Mouse (Mus musculus) forebrain, embryonic 16.5 days (tissue): ENCODE data around the gene Nipa1. TPM values are rescaled to one million over a fixed set of nuclear protein-coding genes. Genes with fewer than 3 reads are reported as not detected.

Experiments
- ATAC-seq: fragments of 200-750 bp; cut with Nextera tagmentation; 2 replicates; pipeline ENCODE4 v1.8.0; 2017; ENCODE audit warnings: mild to moderate bottlenecking, moderate library complexity
- H3K27ac ChIP-seq: fragments of 300-500 bp; sonication (generic); 2 replicates; pipeline ENCODE4 v1.5.1; 2014; ENCODE audit warnings: low read length, control low read depth
- H3K27me3 ChIP-seq: fragments of 300-500 bp; sonication (generic); replicated peaks from 2 replicates; pipeline ENCODE4 v1.6.1; 2014; ENCODE audit warnings: low read length; ENCODE audit not compliant: control insufficient read depth, insufficient read depth
- H3K36me3 ChIP-seq: fragments of 300-500 bp; sonication (generic); 2 replicates; pipeline ENCODE4 v1.6.1; 2014; ENCODE audit not compliant: control insufficient read depth, insufficient read depth
- H3K4me1 ChIP-seq: fragments of 300-500 bp; sonication (generic); replicated peaks from 2 replicates; pipeline ENCODE4 v1.6.1; 2014; ENCODE audit warnings: low read length; ENCODE audit not compliant: control insufficient read depth, insufficient read depth
- H3K4me2 ChIP-seq: fragments of 300-500 bp; sonication (generic); 2 replicates; pipeline ENCODE4 v1.6.1; 2014; ENCODE audit warnings: mild to moderate bottlenecking, low read length, control low read depth
- H3K4me3 ChIP-seq: fragments of 300-500 bp; sonication (generic); replicated peaks from 2 replicates; pipeline ENCODE4 v1.5.1; 2014; ENCODE audit warnings: mild to moderate bottlenecking, low read length, control low read depth
- H3K9ac ChIP-seq: fragments of 300-500 bp; sonication (generic); replicated peaks from 2 replicates; pipeline ENCODE4 v1.6.1; 2014; ENCODE audit warnings: low read depth, low read length, control low read depth
- H3K9me3 ChIP-seq: fragments of 300-500 bp; sonication (generic); 2 replicates; pipeline ENCODE4 v1.6.1; 2016; ENCODE audit warnings: low read length; ENCODE audit not compliant: control insufficient read depth
- WGBS: fragments of 180-500 bp; shearing (Covaris S2); extraction: QIAGEN DNeasy Blood & Tissue Kit; methylation state at CpG from one replicate; pipeline ENCODE4 v1.1.7; 2014; 5-methylcytosine and 5-hydroxymethylcytosine counted together
- polyA plus RNA-seq: library from polyadenylated mRNA; unstranded; fragments of >200 nt; fragmentation: Nextera tagmentation; extraction: Ambion mirVana; gene quantifications from 2 replicates; pipeline ENCODE4 v1.2.1, GENCODE M21; 2015

Gene Nipa1
- polyA plus RNA-seq, 1 experiment from 2014 or later = 25.3 TPM

DNA sequence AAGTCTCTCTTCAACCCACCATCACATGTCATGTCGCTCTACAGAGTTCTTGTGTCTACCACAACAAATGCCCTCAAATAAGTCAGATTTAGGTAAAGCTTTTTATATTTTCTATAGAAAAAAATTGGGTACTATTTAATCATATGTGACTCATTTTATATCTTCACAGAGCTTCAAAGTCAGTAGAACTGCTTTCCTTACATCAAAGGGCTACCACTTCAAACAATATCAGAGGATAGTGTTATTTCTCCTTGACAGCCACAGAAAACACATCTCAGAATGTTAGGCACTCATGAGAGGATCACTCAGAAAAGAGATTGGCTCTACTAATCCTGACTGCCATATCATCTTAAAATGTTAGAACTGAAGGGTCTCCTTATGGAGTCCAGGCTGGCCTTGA is 59.2 kb downstream of the Nipa1 start:
- no peaks in the 10 kb centered on the region for H3K27me3 ChIP-seq
- 100% methylated on average over 1 of the region's 1 CpGs for WGBS
- H3K27ac ChIP-seq = no peak overlapping the region
- peaks cover 15% of the 10 kb centered on the region for H3K4me1 ChIP-seq
- H3K4me2 ChIP-seq = no peak overlapping the region
- H3K9ac ChIP-seq = no peak overlapping the region
- no peaks in the 10 kb centered on the region for H3K9me3 ChIP-seq
- no peak for ATAC-seq
- H3K4me3 ChIP-seq = no peak overlapping the region
- H3K36me3 ChIP-seq = no peaks in the 10 kb centered on the region

DNA sequence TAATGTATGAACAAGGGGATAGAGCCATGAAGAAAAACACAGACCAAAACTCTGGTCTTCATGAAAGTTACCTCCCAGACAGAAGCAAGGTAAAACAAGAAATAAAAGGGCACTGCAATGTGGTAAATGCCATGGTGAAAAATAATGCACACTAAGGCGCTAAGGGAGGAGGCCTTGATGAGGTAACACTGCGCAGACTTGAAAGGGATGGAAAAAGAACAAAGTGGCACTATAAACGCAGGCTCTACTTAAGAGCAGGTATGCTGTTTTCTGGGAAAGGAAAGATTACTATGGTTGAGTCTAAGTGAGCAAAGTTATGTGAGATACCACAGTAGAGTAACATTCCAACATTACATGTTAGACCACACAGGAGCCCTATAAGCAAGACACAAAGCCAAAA is 60.0 kb downstream of the Nipa1 start:
- Histone ChIP-seq H3K4me2 (no peak overlapping the region), H3K9ac (no peak overlapping the region), H3K4me3 (no peak overlapping the region), H3K9me3 (no peaks in the 10 kb centered on the region), H3K27me3 (no peaks in the 10 kb centered on the region), H3K4me1 (peaks cover 15% of the 10 kb centered on the region), H3K36me3 (no peaks in the 10 kb centered on the region), H3K27ac (no peak overlapping the region)
- WGBS = 98% methylated on average over 3 of the region's 3 CpGs
- ATAC-seq = no peak

DNA sequence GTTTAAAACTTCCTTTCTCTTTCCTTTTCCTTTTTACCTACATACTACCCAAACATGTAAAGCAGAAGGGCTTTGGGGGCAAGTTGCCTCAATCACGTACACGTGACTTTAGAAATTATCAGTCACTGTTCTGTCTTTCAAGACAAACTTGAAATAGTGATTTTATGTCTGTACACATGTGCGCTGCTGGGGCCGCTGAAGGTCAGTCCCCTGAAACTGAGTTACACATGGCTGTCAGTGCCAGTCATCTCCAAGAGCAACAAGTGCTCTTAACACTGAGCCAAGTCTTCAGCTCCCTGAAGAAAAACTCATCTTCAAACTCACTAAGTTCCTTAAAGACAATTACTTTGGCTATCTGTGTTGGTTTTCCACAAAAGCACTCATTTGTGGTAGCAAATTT is 61.8 kb downstream of the Nipa1 start:
- Histone ChIP-seq H3K9me3 (peaks cover 7% of the 10 kb centered on the region; the same call in 1 of the 2 replicates), H3K4me1 (peaks cover 7% of the 10 kb centered on the region), H3K36me3 (peaks cover 3% of the 10 kb centered on the region; the same call in 1 of the 2 replicates), H3K27ac (no peak overlapping the region), H3K4me3 (no peak overlapping the region), H3K9ac (no peak overlapping the region), H3K27me3 (no peaks in the 10 kb centered on the region), H3K4me2 (no peak overlapping the region)
- ATAC-seq = no peak
- 96% methylated on average over 4 of the region's 4 CpGs for WGBS

DNA sequence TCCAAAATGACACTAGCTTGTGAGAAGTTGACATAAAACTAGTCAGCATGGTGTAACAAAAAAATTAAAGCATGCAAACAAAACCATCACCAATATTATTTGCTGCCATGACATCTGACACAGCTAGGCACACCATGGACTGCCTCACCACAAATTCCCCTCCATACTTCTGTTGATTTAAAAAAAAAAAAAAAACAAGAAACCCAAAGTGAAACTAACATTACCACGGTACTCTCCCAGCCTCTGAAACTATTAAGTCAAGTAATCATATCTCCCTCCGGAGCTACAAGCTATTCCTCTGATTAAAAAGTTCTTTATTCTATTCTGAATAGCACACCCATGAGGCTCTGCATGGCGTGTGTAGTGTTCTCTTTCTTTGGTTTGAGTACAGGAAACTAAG is 62.6 kb downstream of the Nipa1 start:
- Histone ChIP-seq H3K9me3 (peaks cover 7% of the 10 kb centered on the region; the same call in 1 of the 2 replicates), H3K27ac (no peak overlapping the region), H3K4me3 (no peak overlapping the region), H3K36me3 (peaks cover 3% of the 10 kb centered on the region; the same call in 1 of the 2 replicates), H3K9ac (no peak overlapping the region), H3K27me3 (no peaks in the 10 kb centered on the region), H3K4me1 (peaks cover 6% of the 10 kb centered on the region), H3K4me2 (no peak overlapping the region)
- 97% methylated on average over 3 of the region's 3 CpGs for WGBS
- ATAC-seq = no peak

DNA sequence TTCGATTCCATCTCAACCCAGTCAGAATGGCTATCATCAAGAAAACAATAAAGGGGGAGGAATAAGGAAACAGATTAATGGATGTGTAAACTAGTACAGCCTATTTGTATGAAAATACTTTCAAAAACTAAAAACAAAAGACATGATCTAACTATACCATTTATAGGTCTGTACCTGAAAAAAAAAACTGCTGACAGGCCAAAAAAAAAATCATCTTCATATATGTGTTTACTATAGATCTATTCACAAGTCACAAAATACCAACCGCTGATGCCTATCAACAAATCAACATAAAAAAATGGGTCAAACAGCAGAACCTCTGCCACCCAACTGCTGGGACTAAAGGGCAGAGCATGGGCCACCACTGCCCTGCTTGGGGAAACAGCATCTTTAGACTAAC is 63.7 kb downstream of the Nipa1 start:
- peaks cover 5% of the 10 kb centered on the region for H3K4me1 ChIP-seq
- peaks cover 7% of the 10 kb centered on the region; the same call in 1 of the 2 replicates for H3K9me3 ChIP-seq
- no peak overlapping the region for H3K4me2 ChIP-seq
- H3K27me3 ChIP-seq = no peaks in the 10 kb centered on the region
- no peak overlapping the region for H3K9ac ChIP-seq
- WGBS = 99% methylated on average over 2 of the region's 2 CpGs
- no peak overlapping the region for H3K27ac ChIP-seq
- no peak for ATAC-seq
- H3K4me3 ChIP-seq = no peak overlapping the region
- peaks cover 3% of the 10 kb centered on the region; the same call in 1 of the 2 replicates for H3K36me3 ChIP-seq

DNA sequence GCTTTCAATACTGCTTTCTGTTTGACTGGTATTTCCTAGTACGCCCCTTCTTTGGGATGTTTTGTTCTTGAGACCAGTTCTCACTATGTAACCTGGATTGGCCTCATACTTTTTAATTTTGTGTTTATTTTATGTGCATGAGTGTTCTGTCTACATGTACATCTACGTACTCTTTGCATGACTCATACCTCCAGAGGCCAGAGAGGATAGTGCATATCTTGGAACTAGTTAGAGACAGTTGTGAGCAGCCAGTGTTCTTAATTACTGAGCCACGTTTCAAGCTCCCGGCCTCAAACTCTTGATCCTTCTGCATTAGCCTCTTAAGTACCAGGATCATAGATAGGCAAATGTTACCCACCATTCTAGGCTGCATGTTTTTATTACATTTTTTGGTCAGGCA is 81.4 kb downstream of the Nipa1 start:
- Histone ChIP-seq H3K4me1 (no peaks in the 10 kb centered on the region), H3K27me3 (no peaks in the 10 kb centered on the region), H3K27ac (no peak overlapping the region), H3K4me3 (no peak overlapping the region), H3K9me3 (no peaks in the 10 kb centered on the region), H3K9ac (no peak overlapping the region), H3K36me3 (peaks cover 3% of the 10 kb centered on the region; the same call in 1 of the 2 replicates), H3K4me2 (no peak overlapping the region)
- WGBS = 94% methylated on average over 4 of the region's 4 CpGs
- ATAC-seq = no peak

DNA sequence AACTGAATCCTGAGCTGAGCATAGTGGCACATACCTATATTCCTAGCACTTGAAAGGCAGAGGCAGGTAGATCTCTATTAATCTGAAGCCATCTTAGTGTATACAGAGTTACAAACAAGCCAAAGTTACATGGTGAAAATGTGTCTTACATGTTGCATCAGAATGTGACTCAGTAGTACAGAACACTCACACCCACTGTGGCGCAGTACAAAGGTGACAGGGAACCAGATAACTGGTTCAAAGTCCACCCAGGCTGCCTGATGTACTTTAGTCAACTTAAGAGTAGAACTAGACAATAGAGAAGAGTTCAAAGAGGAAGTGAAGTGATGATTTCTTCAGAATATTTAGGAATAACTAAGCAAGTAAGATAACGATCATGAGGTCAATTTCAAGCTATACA is 84.7 kb downstream of the Nipa1 start:
- whole genome bisulfite sequencing = 96% methylated on average over 2 of the region's 2 CpGs

DNA sequence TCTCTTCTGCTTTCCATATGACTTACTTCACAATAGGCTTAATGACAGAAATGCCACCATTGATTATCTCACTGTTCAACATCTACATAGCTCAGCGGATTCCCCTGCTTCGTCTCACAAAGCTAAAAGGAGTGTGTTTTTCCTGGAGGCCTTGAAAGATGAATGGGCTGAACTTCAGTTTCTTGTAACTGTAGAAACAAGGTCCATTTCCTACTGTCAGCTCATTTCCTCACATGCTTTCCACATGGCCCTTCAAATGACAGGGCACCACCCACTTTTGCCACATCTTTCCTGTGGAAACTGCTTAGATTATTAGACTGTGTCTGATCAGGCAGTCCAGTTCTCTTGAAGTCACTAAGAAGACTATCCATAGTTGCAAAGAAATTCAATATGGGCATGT is 91.1 kb downstream of the Nipa1 start:
- H3K27ac ChIP-seq = no peak overlapping the region
- no peaks in the 10 kb centered on the region for H3K27me3 ChIP-seq
- no peaks in the 10 kb centered on the region for H3K4me1 ChIP-seq
- no peak overlapping the region for H3K9ac ChIP-seq
- no peak for ATAC-seq
- no peaks in the 10 kb centered on the region for H3K9me3 ChIP-seq
- peaks cover 37% of the 10 kb centered on the region for H3K36me3 ChIP-seq
- no peak overlapping the region for H3K4me2 ChIP-seq
- no peak overlapping the region for H3K4me3 ChIP-seq
- 88% methylated on average over 2 of the region's 2 CpGs for WGBS

More for the DNA sequence above, 84.7 kb downstream of the Nipa1 start:
- no peaks in the 10 kb centered on the region for H3K9me3 ChIP-seq
- no peaks in the 10 kb centered on the region for H3K4me1 ChIP-seq
- H3K27me3 ChIP-seq = no peaks in the 10 kb centered on the region
- ATAC-seq = no peak
- H3K27ac ChIP-seq = no peak overlapping the region
- no peak overlapping the region for H3K4me3 ChIP-seq
- no peak overlapping the region for H3K4me2 ChIP-seq
- H3K9ac ChIP-seq = no peak overlapping the region
- H3K36me3 ChIP-seq = peaks cover 12% of the 10 kb centered on the region
